Mouse (Mus musculus) forelimb bud, embryonic 11.5 days (tissue): ENCODE results near the gene Maea.
A peak's percentile ranks its signal among the peaks of the same experiment; 100 is the strongest.
"Not testable (repeated sequence)": the region's sequence is repeated elsewhere in the genome, so short reads cannot be mapped to it uniquely, and the experiment has no call there.

Experiments
- DNase-seq: peaks from one replicate; pipeline ENCODE4 v3.0.0-alpha.2; 2012; ENCODE audit warnings: low read depth, low spot score

Gene Maea

GRCm38 (mm10) chr5:33335273-33335976 lies at the start of gene Maea:
Gene Maea, plus strand, starts transcription at chr5:33335509.
- DNase-seq, result peak; percentile 96

GRCm38 (mm10) chr5:33293796-33294430 lies 41.4 kb upstream of the Maea start:
- DNase-seq, result no peak

- no peak for DNase-seq
Measured at GRCm38 (mm10) chr5:33297164-33297563, 38.1 kb upstream of the Maea start.

GRCm38 (mm10) chr5:33301801-33302200 lies 33.5 kb upstream of the Maea start:
- no peak for DNase-seq

GRCm38 (mm10) chr5:33310704-33311462 lies 24.4 kb upstream of the Maea start:
- DNase-seq, result no peak

GRCm38 (mm10) chr5:33312192-33312591 lies 23.1 kb upstream of the Maea start:
- no peak for DNase-seq

GRCm38 (mm10) chr5:33324491-33324890 lies 10.8 kb upstream of the Maea start:
- DNase-seq, result no peak

GRCm38 (mm10) chr5:33334381-33335272 lies 682 bp upstream of the Maea start:
- no peak for DNase-seq

GRCm38 (mm10) chr5:33335977-33336360 lies 660 bp downstream of the Maea start:
- peak; percentile 20 for DNase-seq

GRCm38 (mm10) chr5:33337206-33337605 lies 1.9 kb downstream of the Maea start:
- DNase-seq, result no peak

GRCm38 (mm10) chr5:33341165-33341564 lies 5.9 kb downstream of the Maea start:
- no peak for DNase-seq

GRCm38 (mm10) chr5:33342248-33342647 lies 6.9 kb downstream of the Maea start:
- DNase-seq, result not testable (repeated sequence)

- DNase-seq, result no peak
Measured at GRCm38 (mm10) chr5:33342821-33343220, 7.5 kb downstream of the Maea start.

- DNase-seq, result no peak
Measured at GRCm38 (mm10) chr5:33343571-33343970, 8.3 kb downstream of the Maea start.

- no peak for DNase-seq
Measured at GRCm38 (mm10) chr5:33344070-33344469, 8.8 kb downstream of the Maea start.

GRCm38 (mm10) chr5:33347620-33348019 lies 12.3 kb downstream of the Maea start:
- DNase-seq, result no peak

- DNase-seq, result no peak
Measured at GRCm38 (mm10) chr5:33349205-33349604, 13.9 kb downstream of the Maea start.

- DNase-seq, result no peak
Measured at GRCm38 (mm10) chr5:33349706-33350105, 14.4 kb downstream of the Maea start.

GRCm38 (mm10) chr5:33351556-33352272 lies 16.4 kb downstream of the Maea start:
- no peak for DNase-seq

GRCm38 (mm10) chr5:33352273-33352645 lies 16.9 kb downstream of the Maea start:
- no peak for DNase-seq

GRCm38 (mm10) chr5:33353011-33353410 lies 17.7 kb downstream of the Maea start:
- DNase-seq, result peak; percentile 59
